Mouse (Mus musculus) megakaryocyte progenitor cell, adult 5-6 weeks (primary cell): ENCODE measurements at regions not wholly inside any gene's neighbourhood (a gene's known extent, or its start where the extent isn't known, plus 50 kb on each side); places are given as distances from the start of the nearest gene placed in this dataset.

Source experiments
- ATAC-seq: replicated peaks from 2 replicates; pipeline ENCODE4 v1.8.0; 2016; ENCODE audit warnings: mild to moderate bottlenecking, moderate TSS enrichment, inconsistent platforms; ENCODE audit not compliant: poor library complexity

GRCm38 (mm10) chr12:79949101-79949824 is 163.6 kb downstream of the Zfp36l1 start:
- ATAC-seq = no peak

- no peak for ATAC-seq
Measured at GRCm38 (mm10) chr12:79947574-79947973, 165.2 kb downstream of the Zfp36l1 start.

DNA sequence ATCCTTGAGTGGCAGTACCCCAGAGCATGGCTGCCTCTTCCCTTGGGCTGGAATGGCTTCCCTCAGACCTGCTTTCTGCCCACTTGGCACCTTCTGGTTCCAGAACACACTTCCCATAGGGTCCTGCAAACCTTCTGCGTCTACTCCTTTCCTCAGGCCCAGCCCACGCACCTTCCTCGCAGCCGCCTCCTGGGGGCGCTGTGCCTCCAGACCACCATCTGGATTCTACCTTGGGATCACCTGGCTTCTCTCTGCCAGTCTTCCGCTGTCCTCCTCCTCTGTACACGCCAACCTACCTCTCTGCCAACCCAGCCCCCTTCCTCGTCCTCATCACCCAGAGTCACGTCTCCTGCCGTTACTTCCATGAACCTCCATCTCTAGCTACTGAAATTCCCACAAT is 166.0 kb downstream of the Zfp36l1 start:
- ATAC-seq = peak; percentile 58

- no peak for ATAC-seq
Measured at GRCm38 (mm10) chr12:79945899-79946298, 166.9 kb downstream of the Zfp36l1 start.

- peak; percentile 42 for ATAC-seq
Measured at GRCm38 (mm10) chr12:79944714-79945493, 167.9 kb downstream of the Zfp36l1 start.

- no peak for ATAC-seq
Measured at GRCm38 (mm10) chr12:79944090-79944489, 168.7 kb downstream of the Zfp36l1 start.

DNA sequence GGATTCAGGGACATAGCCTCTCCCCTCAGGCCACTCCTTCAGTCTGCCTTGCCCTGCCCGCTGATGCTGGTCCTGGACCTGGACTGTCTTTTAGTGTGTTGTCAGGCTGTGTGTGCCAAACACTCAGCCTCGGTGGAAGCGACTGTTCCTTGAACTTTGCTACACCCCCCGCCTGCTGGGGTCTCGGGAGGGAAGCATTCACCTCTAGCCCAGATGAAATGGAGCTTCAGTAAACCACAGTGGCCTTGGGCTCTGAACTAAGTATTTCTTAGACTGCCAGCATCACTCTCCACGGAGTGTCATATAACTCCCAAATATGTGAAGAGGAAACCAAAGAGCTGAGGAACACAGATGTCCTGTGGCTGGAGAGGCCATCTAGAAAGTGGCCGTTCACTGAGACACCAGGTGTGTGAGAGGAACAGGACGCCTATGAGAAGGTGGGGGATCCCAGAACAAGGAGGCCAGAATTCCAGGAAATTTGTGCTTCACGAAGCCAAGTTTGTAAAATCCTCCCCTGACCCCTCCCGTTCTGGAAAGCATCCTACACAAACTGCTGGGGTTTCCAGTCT is 170.2 kb downstream of the Zfp36l1 start:
- ATAC-seq = no peak

- ATAC-seq = no peak
Measured at GRCm38 (mm10) chr12:79941828-79942227, 171.0 kb downstream of the Zfp36l1 start.

DNA sequence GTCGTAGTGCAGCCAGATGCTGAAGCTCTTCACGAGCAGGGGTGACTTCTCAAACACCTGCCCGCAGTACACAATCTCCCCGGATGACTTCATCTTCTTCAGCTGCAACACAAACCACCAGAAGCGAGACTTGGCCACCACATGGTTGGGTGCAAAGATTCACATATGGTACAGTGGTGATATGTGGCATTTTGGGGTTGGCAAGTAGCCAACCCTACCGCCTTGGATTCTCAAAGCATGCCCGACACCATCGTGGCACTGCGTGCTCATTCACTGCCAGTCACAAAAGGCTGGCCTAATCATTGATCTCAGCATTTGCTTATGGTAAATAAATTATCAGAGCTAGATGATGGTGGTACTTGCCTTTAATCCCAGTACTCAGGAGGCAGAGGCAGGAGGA is 173.4 kb downstream of the Zfp36l1 start:
- peak; percentile 52 for ATAC-seq

- no peak for ATAC-seq
Measured at GRCm38 (mm10) chr12:79937876-79938275, 174.9 kb downstream of the Zfp36l1 start.

GRCm38 (mm10) chr12:79936698-79937097 is 176.1 kb downstream of the Zfp36l1 start:
- ATAC-seq = no peak

DNA sequence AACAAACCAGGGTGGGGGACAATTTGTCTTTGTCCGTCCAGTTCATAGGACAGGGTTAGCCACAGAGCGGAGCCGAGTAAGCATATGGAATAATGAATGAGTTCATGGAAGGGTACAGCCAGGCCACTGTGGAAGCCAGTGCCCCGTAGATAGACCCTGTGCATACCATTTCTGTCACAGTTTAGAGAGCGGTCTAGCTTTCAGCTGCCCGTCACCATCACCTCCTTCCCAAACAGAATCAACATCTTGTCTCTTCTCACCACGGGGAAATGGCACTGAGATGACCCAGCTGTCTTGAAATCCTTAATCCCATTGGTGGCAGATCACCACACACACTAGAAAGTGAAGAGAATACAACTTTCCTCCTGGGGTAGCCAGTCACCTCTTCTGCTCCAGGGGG is 178.7 kb downstream of the Zfp36l1 start:
- no peak for ATAC-seq

- no peak for ATAC-seq
Measured at GRCm38 (mm10) chr12:79932905-79933304, 179.9 kb downstream of the Zfp36l1 start.

DNA sequence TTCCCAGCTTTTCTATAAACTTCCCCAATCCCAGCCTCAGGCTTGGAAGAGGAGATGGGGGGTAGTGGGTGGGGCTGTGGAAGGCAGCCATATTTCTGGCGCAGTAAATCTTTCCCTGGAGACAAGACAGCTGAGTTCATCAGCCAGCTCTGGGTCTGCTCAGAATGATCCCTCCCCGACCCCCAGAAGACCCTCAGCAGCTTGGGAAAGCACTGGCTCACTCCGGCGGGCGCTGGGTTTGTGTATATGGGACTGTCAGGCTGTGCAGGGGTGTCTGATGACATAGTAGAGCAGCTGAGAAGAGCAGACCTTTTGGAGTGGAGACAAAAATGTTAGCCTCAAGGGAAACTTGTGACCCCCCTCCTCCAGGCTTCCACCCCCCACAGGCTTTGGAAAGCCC is 181.4 kb downstream of the Zfp36l1 start:
- ATAC-seq = no peak

GRCm38 (mm10) chr12:79929846-79930245 is 183.0 kb downstream of the Zfp36l1 start:
- no peak for ATAC-seq

DNA sequence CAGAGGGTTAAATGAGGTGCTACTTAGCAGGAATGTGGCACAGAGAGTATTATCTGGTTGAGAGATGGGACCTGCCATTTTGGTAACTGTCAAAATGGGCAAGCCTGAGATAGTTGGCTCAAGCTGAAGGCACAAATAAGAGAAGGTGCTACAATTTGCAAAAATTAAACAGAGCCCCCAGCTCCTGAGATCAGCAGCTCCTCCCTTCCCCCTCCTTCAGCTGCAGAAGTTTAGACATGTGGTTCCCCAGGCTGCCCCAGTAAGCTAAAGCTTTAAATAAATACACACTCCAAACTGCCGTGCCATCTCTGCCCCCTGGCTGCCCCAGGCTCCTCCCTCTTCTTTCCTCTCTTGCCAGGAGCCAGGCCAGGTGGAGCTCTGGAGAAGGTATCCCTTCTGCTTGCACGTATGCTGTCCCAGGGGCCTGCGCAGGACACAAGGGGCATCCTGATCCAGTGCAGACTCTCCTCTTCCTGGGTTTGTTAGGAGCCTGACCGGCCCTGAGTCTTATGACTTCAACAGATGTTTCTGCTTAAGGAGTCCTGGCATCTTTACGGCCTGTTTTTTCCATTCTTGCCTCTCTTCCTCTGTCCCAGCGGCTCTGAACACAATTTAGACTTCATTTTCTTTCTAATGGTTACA is 184.0 kb downstream of the Zfp36l1 start:
- ATAC-seq = no peak

GRCm38 (mm10) chr12:79928298-79928697 is 184.5 kb downstream of the Zfp36l1 start:
- ATAC-seq = no peak

GRCm38 (mm10) chr12:79925704-79926588 is 186.9 kb downstream of the Zfp36l1 start:
- no peak for ATAC-seq

DNA sequence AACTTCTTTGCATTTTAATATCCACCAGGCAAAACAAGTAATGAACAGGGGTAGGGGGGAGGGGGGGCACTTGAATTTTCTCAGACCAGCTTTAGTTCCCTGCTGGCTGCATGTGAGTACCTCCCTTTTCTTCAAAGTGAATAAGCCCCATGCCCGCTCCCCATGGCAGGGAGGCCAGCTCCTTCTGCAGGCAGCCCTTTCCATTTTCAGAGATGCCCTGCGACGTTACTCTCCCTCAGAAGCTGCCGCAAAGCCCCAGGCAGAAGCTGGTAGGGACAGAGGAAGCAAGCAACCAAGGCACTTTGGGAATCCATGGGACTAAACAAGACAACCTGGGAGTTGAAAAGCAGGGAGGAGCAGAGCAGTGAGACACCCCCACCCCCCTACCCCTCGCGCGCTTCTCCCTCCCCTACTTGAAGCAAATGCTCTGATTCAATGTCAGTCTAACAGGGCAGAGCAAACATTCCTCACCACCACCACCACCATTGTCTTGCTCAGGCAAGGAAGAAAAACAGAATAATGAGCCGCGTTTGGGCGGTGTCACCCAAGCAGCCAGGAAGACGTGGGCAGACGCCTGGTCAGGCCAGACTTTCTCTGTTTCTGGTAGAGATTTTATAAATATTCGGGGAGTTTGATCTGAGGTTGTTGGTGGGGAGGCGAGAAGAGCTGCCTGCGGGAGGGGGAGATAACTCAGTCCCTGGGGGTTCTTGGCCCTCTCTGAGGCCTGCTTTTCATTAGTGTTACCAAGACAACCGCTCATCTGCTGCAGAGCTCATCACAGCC is 187.7 kb downstream of the Zfp36l1 start:
- ATAC-seq = no peak

DNA sequence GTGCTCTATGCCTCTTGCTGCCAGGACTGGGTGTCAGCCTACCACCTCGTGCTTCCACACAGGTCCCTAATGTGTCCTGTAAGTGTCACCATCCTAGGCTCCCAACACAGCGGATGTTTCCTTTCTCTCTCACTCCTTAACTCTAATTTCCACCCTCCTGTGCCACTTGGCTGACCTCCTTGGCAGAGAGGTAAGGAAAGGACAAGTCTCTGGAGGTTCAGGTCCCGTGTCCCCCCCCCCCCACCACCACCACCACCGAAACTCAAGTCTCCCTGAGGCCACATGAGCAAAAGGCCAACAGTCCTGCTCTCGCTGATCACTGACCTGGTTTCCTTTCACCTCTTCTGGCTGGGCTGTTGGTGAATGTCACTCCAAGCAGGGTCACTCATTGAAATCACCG is 189.0 kb downstream of the Zfp36l1 start:
- ATAC-seq = no peak
